Mouse (Mus musculus): Measurements from ENCODE around the gene Fam229a.
"Not testable (repeated sequence)": the region's sequence is repeated elsewhere in the genome, so short reads cannot be mapped to it uniquely, and the experiment has no call there.

Gene Fam229a

GRCm38 (mm10) chr4:129490972-129491880 lies at the start of gene Fam229a, which contains the start of gene Tssk3:
Fam229a (plus strand) TSS chr4:129491190.
Tssk3 (minus strand) TSS chr4:129491022.
- DNase-seq: peak; percentile 70

- DNase-seq: no peak
Measured at GRCm38 (mm10) chr4:129447360-129447759, 43.6 kb upstream of the Fam229a start.

GRCm38 (mm10) chr4:129447778-129448563 lies 43.0 kb upstream of the Fam229a start:
- DNase-seq: no peak

- DNase-seq: no peak
Measured at GRCm38 (mm10) chr4:129448713-129449112, 42.3 kb upstream of the Fam229a start.

- no peak for DNase-seq
Measured at GRCm38 (mm10) chr4:129450851-129451250, 40.1 kb upstream of the Fam229a start.

GRCm38 (mm10) chr4:129451471-129452169 lies 39.4 kb upstream of the Fam229a start:
- no peak for DNase-seq

- peak; percentile 77 for DNase-seq
Measured at GRCm38 (mm10) chr4:129455265-129455664, 35.7 kb upstream of the Fam229a start.

GRCm38 (mm10) chr4:129456126-129456525 lies 34.9 kb upstream of the Fam229a start:
- DNase-seq: no peak

- DNase-seq: not testable (repeated sequence)
Measured at GRCm38 (mm10) chr4:129457311-129457710, 33.7 kb upstream of the Fam229a start.

GRCm38 (mm10) chr4:129459726-129460125 lies 31.3 kb upstream of the Fam229a start:
- peak; percentile 31 for DNase-seq

- no peak for DNase-seq
Measured at GRCm38 (mm10) chr4:129460827-129461182, 30.2 kb upstream of the Fam229a start.

GRCm38 (mm10) chr4:129461183-129461960 lies 29.6 kb upstream of the Fam229a start, which contains the start of gene Bsdc1:
Bsdc1 (plus strand) TSS chr4:129461581.
- DNase-seq: peak; percentile 100

- DNase-seq: peak; percentile 49
Measured at GRCm38 (mm10) chr4:129462118-129462517, 28.9 kb upstream of the Fam229a start.

GRCm38 (mm10) chr4:129463097-129464059 lies 27.6 kb upstream of the Fam229a start:
- DNase-seq: no peak

GRCm38 (mm10) chr4:129464286-129464815 lies 26.6 kb upstream of the Fam229a start:
- DNase-seq: no peak

- no peak for DNase-seq
Measured at GRCm38 (mm10) chr4:129476047-129476446, 14.9 kb upstream of the Fam229a start.

- no peak for DNase-seq
Measured at GRCm38 (mm10) chr4:129479863-129480262, 11.1 kb upstream of the Fam229a start.

- no peak for DNase-seq
Measured at GRCm38 (mm10) chr4:129481090-129481489, 9.9 kb upstream of the Fam229a start.

GRCm38 (mm10) chr4:129494681-129495080 lies 3.7 kb downstream of the Fam229a start:
- DNase-seq: no peak
